Mouse (Mus musculus) G1E (cell line): ENCODE data around the gene Agfg2.

Experiments used
- CTCF ChIP-seq: IDR thresholded peaks from 2 replicates; pipeline ENCODE4 v1.5.1; 2012; ENCODE audit warnings: low read depth, low read length, inconsistent platforms, mixed read lengths
- GATA2 ChIP-seq: IDR thresholded peaks from 2 replicates; pipeline ENCODE4 v1.6.1; 2012; ENCODE audit warnings: low read depth, low read length, inconsistent platforms, borderline replicate concordance
- POLR2AphosphoS5 ChIP-seq: IDR thresholded peaks from 2 replicates; pipeline ENCODE4 v1.6.1; 2012; ENCODE audit warnings: low read depth, low read length, inconsistent platforms; ENCODE audit not compliant: insufficient replicate concordance
- TAL1 ChIP-seq: conservative IDR thresholded peaks from 2 replicates; pipeline ENCODE4 v1.6.1; 2012; ENCODE audit warnings: low read depth, low read length, inconsistent platforms, mixed read lengths

GRCm38 (mm10) chr5:137653366-137653765 is 31.2 kb downstream of the Agfg2 start:
- no peak for TF ChIP-seq CTCF
- no peak for TF ChIP-seq POLR2AphosphoS5
- no peak for TF ChIP-seq GATA2
- TF ChIP-seq TAL1: no peak
